Mouse (Mus musculus): Measurements from ENCODE around the gene Ypel2. TPM values are rescaled to one million over a fixed set of nuclear protein-coding genes. Genes with fewer than 3 reads are reported as not detected.
A peak's percentile ranks its signal among the peaks of the same experiment; 100 is the strongest.

Gene Ypel2
- polyA plus RNA-seq, 1 experiment from 2014 or later, result 9.6 TPM

- H3K4me2 ChIP-seq (replicated peaks), result no peak overlapping the region
- peak; percentile 40; the same call in 1 of the 2 replicates for ATAC-seq (ENCODE audit: low FRiP score)
- H3K27me3 ChIP-seq, result no peaks in the 10 kb centered on the region
- peak overlapping the region; percentile 49 for H3K27ac ChIP-seq
- H3K36me3 ChIP-seq, result no peaks in the 10 kb centered on the region
- no peaks in the 10 kb centered on the region for H3K9me3 ChIP-seq (replicated peaks)
- no peak overlapping the region for H3K9ac ChIP-seq
- no peak overlapping the region for H3K4me3 ChIP-seq
- H3K4me1 ChIP-seq, result peaks cover 34% of the 10 kb centered on the region
- WGBS, result 31% methylated on average over 13 of the region's 13 CpGs
These were observed 24.3 kb downstream of the Ypel2 start for GRCm38 (mm10) chr11:86969041-86969821.

- Histone ChIP-seq H3K27ac (no peak overlapping the region), H3K9me3 (replicated peaks) (no peaks in the 10 kb centered on the region), H3K36me3 (no peaks in the 10 kb centered on the region), H3K4me1 (peaks cover 25% of the 10 kb centered on the region), H3K4me3 (no peak overlapping the region), H3K27me3 (no peaks in the 10 kb centered on the region), H3K9ac (no peak overlapping the region), H3K4me2 (replicated peaks) (no peak overlapping the region)
- ATAC-seq (ENCODE audit: low FRiP score), result no peak
- WGBS, result 93% methylated on average over 9 of the region's 9 CpGs
These were observed 26.0 kb downstream of the Ypel2 start for GRCm38 (mm10) chr11:86967506-86967905.

GRCm38 (mm10) chr11:86966696-86967095 lies 26.8 kb downstream of the Ypel2 start:
- no peaks in the 10 kb centered on the region for H3K9me3 ChIP-seq (replicated peaks)
- peaks cover 25% of the 10 kb centered on the region for H3K4me1 ChIP-seq
- ATAC-seq (ENCODE audit: low FRiP score), result no peak
- no peak overlapping the region for H3K4me3 ChIP-seq
- H3K4me2 ChIP-seq (replicated peaks), result no peak overlapping the region
- H3K9ac ChIP-seq, result no peak overlapping the region
- no peaks in the 10 kb centered on the region for H3K36me3 ChIP-seq
- no peaks in the 10 kb centered on the region for H3K27me3 ChIP-seq
- no peak overlapping the region for H3K27ac ChIP-seq
- 95% methylated on average over 3 of the region's 3 CpGs for WGBS

GRCm38 (mm10) chr11:86965079-86965478 lies 28.4 kb downstream of the Ypel2 start:
- no peak overlapping the region for H3K4me2 ChIP-seq (replicated peaks)
- H3K4me3 ChIP-seq, result no peak overlapping the region
- no peak overlapping the region for H3K9ac ChIP-seq
- no peaks in the 10 kb centered on the region for H3K9me3 ChIP-seq (replicated peaks)
- peaks cover 25% of the 10 kb centered on the region for H3K4me1 ChIP-seq
- H3K27me3 ChIP-seq, result no peaks in the 10 kb centered on the region
- no peaks in the 10 kb centered on the region for H3K36me3 ChIP-seq
- ATAC-seq (ENCODE audit: low FRiP score), result no peak
- 92% methylated on average over 5 of the region's 5 CpGs for whole genome bisulfite sequencing
- H3K27ac ChIP-seq, result no peak overlapping the region

- H3K4me2 ChIP-seq (replicated peaks), result no peak overlapping the region
- no peaks in the 10 kb centered on the region for H3K27me3 ChIP-seq
- no peak overlapping the region for H3K27ac ChIP-seq
- ATAC-seq (ENCODE audit: low FRiP score), result no peak
- no peak overlapping the region for H3K9ac ChIP-seq
- no peak overlapping the region for H3K4me3 ChIP-seq
- H3K4me1 ChIP-seq, result peaks cover 19% of the 10 kb centered on the region
- 91% methylated on average over 10 of the region's 10 CpGs for WGBS
- H3K36me3 ChIP-seq, result no peaks in the 10 kb centered on the region
- no peaks in the 10 kb centered on the region for H3K9me3 ChIP-seq (replicated peaks)
These were observed 29.8 kb downstream of the Ypel2 start for GRCm38 (mm10) chr11:86963698-86964097.

GRCm38 (mm10) chr11:86963027-86963426 lies 30.5 kb downstream of the Ypel2 start:
- Histone ChIP-seq H3K9me3 (replicated peaks) (no peaks in the 10 kb centered on the region), H3K4me3 (no peak overlapping the region), H3K27ac (no peak overlapping the region), H3K4me2 (replicated peaks) (no peak overlapping the region), H3K27me3 (no peaks in the 10 kb centered on the region), H3K36me3 (no peaks in the 10 kb centered on the region), H3K9ac (no peak overlapping the region), H3K4me1 (peaks cover 19% of the 10 kb centered on the region)
- 32% methylated on average over 1 of the region's 1 CpGs for WGBS
- no peak for ATAC-seq (ENCODE audit: low FRiP score)

GRCm38 (mm10) chr11:86962362-86962761 lies 31.1 kb downstream of the Ypel2 start:
- Histone ChIP-seq H3K9me3 (replicated peaks) (no peaks in the 10 kb centered on the region), H3K4me2 (replicated peaks) (no peak overlapping the region), H3K27me3 (no peaks in the 10 kb centered on the region), H3K4me3 (no peak overlapping the region), H3K4me1 (peaks cover 21% of the 10 kb centered on the region), H3K36me3 (no peaks in the 10 kb centered on the region), H3K27ac (no peak overlapping the region), H3K9ac (no peak overlapping the region)
- ATAC-seq (ENCODE audit: low FRiP score), result no peak
- 63% methylated on average over 2 of the region's 2 CpGs for WGBS

GRCm38 (mm10) chr11:86961510-86962303 lies 31.8 kb downstream of the Ypel2 start:
- Histone ChIP-seq H3K27ac (no peak overlapping the region), H3K9ac (no peak overlapping the region), H3K9me3 (replicated peaks) (no peaks in the 10 kb centered on the region), H3K4me1 (peaks cover 21% of the 10 kb centered on the region), H3K27me3 (no peaks in the 10 kb centered on the region), H3K4me2 (replicated peaks) (no peak overlapping the region), H3K36me3 (no peaks in the 10 kb centered on the region), H3K4me3 (no peak overlapping the region)
- WGBS, result 80% methylated on average over 11 of the region's 11 CpGs
- ATAC-seq (ENCODE audit: low FRiP score), result no peak

- Histone ChIP-seq H3K27ac (no peak overlapping the region), H3K9me3 (replicated peaks) (no peaks in the 10 kb centered on the region), H3K4me2 (replicated peaks) (no peak overlapping the region), H3K27me3 (no peaks in the 10 kb centered on the region), H3K4me3 (no peak overlapping the region), H3K4me1 (peaks cover 25% of the 10 kb centered on the region), H3K36me3 (no peaks in the 10 kb centered on the region), H3K9ac (no peak overlapping the region)
- no peak for ATAC-seq (ENCODE audit: low FRiP score)
- 46% methylated on average over 2 of the region's 2 CpGs for WGBS
These were observed 33.2 kb downstream of the Ypel2 start for GRCm38 (mm10) chr11:86960331-86960730.

- H3K27ac ChIP-seq, result 0 out of 2 replicates have a peak overlapping the region, but pooled peaks have one; percentile 19
- H3K4me3 ChIP-seq, result no peak overlapping the region
- H3K4me2 ChIP-seq (replicated peaks), result no peak overlapping the region
- ATAC-seq (ENCODE audit: low FRiP score), result no peak
- no peaks in the 10 kb centered on the region for H3K27me3 ChIP-seq
- H3K9ac ChIP-seq, result no peak overlapping the region
- WGBS, result 59% methylated on average over 12 of the region's 12 CpGs
- H3K9me3 ChIP-seq (replicated peaks), result no peaks in the 10 kb centered on the region
- peaks cover 25% of the 10 kb centered on the region for H3K4me1 ChIP-seq
- H3K36me3 ChIP-seq, result no peaks in the 10 kb centered on the region
These were observed 34.5 kb downstream of the Ypel2 start for GRCm38 (mm10) chr11:86958721-86959675.

- Histone ChIP-seq H3K27me3 (no peaks in the 10 kb centered on the region), H3K4me3 (no peak overlapping the region), H3K36me3 (no peaks in the 10 kb centered on the region), H3K27ac (0 out of 2 replicates have a peak overlapping the region, but pooled peaks have one; percentile 17), H3K9me3 (replicated peaks) (no peaks in the 10 kb centered on the region), H3K9ac (no peak overlapping the region), H3K4me2 (replicated peaks) (no peak overlapping the region), H3K4me1 (peaks cover 25% of the 10 kb centered on the region)
- no peak for ATAC-seq (ENCODE audit: low FRiP score)
- 57% methylated on average over 6 of the region's 6 CpGs for WGBS
These were observed 35.3 kb downstream of the Ypel2 start for GRCm38 (mm10) chr11:86958182-86958581.

- no peak for ATAC-seq (ENCODE audit: low FRiP score)
- peaks cover 23% of the 10 kb centered on the region for H3K4me1 ChIP-seq
These were observed 37.1 kb downstream of the Ypel2 start for GRCm38 (mm10) chr11:86956363-86956762.

More at GRCm38 (mm10) chr11:86956363-86956762, 37.1 kb downstream of the Ypel2 start:
- Histone ChIP-seq H3K4me2 (replicated peaks) (no peak overlapping the region), H3K4me3 (no peak overlapping the region), H3K36me3 (no peaks in the 10 kb centered on the region), H3K27me3 (no peaks in the 10 kb centered on the region), H3K27ac (no peak overlapping the region), H3K9ac (no peak overlapping the region), H3K9me3 (replicated peaks) (no peaks in the 10 kb centered on the region)
- WGBS, result 74% methylated on average over 2 of the region's 2 CpGs
